Mouse (Mus musculus): ENCODE data around the gene Clip3. TPM values are rescaled to one million over a fixed set of nuclear protein-coding genes. Genes with fewer than 3 reads are reported as not detected.
A peak's percentile ranks its signal among the peaks of the same experiment; 100 is the strongest.

Gene Clip3
- polyA plus RNA-seq, 1 experiment from 2014 or later, result 52.8 TPM

DNA sequence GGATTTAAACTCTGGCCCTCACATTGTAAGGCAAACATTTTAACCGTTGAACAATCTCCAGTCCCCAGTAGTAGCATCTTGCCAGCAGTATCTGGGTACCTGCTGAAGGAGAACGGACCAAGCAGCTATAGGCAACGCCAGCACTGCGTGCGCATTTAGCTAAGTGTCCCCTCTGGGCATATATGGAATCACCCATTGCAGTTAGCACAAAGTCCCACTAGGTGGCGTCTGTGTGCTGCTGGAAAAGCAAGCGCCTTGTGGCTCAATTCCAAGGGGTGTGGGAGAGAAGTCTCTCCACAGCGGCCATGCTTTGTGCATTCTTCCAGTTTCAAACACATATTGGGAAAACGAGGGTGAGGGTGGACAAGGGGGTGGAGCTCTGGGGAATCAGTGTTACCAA, 44.9 kb downstream of the Clip3 start:
- no peaks in the 10 kb centered on the region for H3K9me3 ChIP-seq
- no peaks in the 10 kb centered on the region for H3K36me3 ChIP-seq (replicated peaks)
- H3K4me1 ChIP-seq, result peaks cover 12% of the 10 kb centered on the region
- H3K27me3 ChIP-seq (ENCODE audit: poor library complexity, severe bottlenecking), result peaks cover 42% of the 10 kb centered on the region
- peak; percentile 84 for DNase-seq (ENCODE audit: extremely low spot score, low spot score)
- H3K4me3 ChIP-seq, result no peak overlapping the region
- no peak overlapping the region for H3K27ac ChIP-seq
- 4% methylated on average over 9 of the region's 9 CpGs for WGBS

DNA sequence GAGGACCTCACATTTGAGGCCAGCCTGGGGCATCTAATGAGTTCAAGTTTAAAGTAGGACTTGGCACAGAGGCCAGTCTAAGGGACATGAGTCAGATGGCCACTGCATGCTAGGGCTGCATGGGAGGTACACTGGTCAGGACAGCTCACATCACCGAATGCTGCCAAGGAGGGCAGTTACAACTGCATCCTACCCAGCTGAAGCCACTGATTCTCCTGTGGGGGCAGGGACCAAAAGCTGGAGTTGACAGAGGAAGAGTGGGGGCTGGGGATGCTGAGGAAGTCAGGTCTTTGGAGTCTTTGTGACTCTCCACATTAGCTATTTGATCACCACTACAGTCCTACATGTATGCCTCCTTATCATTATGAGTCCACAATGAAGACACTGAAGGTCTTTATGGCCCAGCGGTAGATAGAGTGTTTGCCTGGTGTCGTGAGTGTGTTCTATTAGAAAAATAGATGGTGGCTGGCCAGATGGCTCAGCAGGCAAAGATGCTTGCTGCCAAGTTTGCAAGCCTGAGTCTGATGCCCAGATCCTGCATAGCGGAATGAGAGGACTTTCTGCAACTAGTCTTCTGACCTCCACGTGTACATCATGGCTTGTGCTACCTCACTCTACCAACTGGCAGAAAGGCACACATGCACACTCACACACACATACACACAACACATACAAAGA, 48.0 kb downstream of the Clip3 start:
- Histone ChIP-seq H3K4me3 (no peak overlapping the region), H3K27me3 (ENCODE audit: poor library complexity, severe bottlenecking) (peaks cover 22% of the 10 kb centered on the region), H3K36me3 (replicated peaks) (no peaks in the 10 kb centered on the region), H3K27ac (no peak overlapping the region), H3K4me1 (0 out of 2 replicates have a peak, but pooled peaks cover 2% of the 10 kb centered on the region), H3K9me3 (no peaks in the 10 kb centered on the region)
- no peak for DNase-seq (ENCODE audit: extremely low spot score, low spot score)
- 74% methylated on average over 5 of the region's 5 CpGs for WGBS

DNA sequence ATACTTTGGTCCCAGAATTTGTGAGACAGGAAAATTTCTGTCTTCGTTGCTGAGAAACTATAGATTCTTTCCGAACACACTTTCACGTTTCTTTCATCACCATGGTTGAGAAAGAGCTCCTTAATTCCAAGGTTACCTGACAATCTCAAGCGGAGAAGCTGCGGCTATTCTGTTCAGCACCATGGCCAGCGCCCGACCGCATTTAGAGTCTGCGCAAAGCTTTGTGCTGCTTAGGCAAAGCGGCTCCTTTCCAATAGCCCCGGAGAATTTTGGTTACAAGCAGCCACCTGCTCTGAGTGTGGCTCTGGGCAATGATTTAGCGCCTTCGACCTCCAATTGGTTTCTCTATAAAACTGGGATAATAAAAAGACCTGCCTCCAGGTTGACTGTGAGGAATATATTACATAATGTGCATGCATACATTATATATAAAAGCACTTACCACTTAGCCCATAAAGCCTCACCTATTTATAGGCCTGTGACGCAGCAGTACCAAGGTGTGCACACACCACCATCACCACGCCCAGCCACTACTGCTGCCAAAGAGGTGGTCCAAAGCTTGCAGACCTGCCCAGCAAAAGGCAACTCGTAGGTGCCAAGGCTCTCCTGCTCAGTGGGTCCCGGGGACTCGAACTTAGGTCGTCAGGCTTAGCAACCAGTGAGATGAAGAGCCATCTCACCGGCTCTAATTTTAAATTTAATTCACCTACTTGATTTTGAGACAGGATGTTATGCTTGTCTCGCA, 55.3 kb downstream of the Clip3 start:
- H3K4me1 ChIP-seq, result peaks cover 3% of the 10 kb centered on the region; the same call in 1 of the 2 replicates
- no peaks in the 10 kb centered on the region for H3K9me3 ChIP-seq
- no peak overlapping the region for H3K4me3 ChIP-seq
- DNase-seq (ENCODE audit: extremely low spot score, low spot score), result peak; percentile 72
- no peak overlapping the region for H3K27ac ChIP-seq
- 26% methylated on average over 21 of the region's 21 CpGs for WGBS
- peaks cover 42% of the 10 kb centered on the region for H3K27me3 ChIP-seq (ENCODE audit: poor library complexity, severe bottlenecking)
- H3K36me3 ChIP-seq (replicated peaks), result no peaks in the 10 kb centered on the region

DNA sequence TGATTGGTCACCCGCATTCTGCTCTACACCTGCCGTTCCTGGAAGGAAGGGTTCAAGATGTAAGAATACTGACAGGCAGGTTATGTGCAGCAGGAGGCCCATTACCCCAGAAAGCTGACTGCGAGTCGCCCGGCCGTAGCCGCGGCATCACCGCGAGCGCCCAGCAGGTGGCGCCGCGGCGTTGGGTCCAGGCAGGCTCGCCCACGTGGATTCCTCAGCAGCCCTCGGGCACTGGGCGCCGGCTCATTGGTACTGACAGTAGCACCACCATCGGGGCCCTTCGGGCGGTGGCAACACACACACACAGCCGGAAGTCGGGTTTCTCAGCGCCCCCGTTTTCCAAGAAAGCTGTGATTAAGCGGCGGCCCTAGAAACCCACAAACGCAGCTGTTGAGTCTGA, 56.3 kb downstream of the Clip3 start:
- peak overlapping the region; percentile 16 for H3K4me3 ChIP-seq
- H3K27me3 ChIP-seq (ENCODE audit: poor library complexity, severe bottlenecking), result peaks cover 42% of the 10 kb centered on the region
- no peaks in the 10 kb centered on the region for H3K36me3 ChIP-seq (replicated peaks)
- no peak overlapping the region for H3K27ac ChIP-seq
- peak; percentile 69 for DNase-seq (ENCODE audit: extremely low spot score, low spot score)
- WGBS, result 2% methylated on average over 30 of the region's 30 CpGs
- no peaks in the 10 kb centered on the region for H3K9me3 ChIP-seq
- peaks cover 3% of the 10 kb centered on the region for H3K4me1 ChIP-seq

DNA sequence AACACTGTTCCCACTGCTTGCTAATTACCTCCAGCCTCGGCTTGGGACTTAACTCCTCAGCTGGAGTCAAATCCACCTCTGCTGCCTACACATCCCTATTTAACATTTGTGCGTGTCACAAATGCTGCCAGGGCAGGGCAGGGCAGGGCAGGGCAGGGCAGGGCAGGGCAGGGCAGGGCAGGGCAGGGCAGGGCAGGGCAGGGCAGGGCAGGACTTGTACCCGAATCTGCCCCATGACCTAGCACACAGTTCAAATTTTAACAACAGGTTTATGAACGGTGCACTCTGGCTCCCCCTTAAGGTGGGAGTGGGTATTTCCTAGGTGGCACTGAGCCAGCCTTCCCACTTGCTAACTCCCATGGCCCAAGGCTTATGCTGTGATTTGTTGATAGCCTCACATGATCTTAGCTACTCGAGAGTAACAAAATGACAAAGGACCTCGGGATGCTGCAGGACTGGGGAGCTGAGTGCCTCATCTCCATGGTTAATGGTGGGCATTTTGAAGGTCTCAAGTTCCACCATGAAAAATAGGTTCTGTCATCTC, 61.8 kb downstream of the Clip3 start:
- Histone ChIP-seq H3K4me3 (no peak overlapping the region), H3K27ac (no peak overlapping the region), H3K9me3 (no peaks in the 10 kb centered on the region), H3K4me1 (peaks cover 10% of the 10 kb centered on the region), H3K27me3 (ENCODE audit: poor library complexity, severe bottlenecking) (peaks cover 20% of the 10 kb centered on the region), H3K36me3 (replicated peaks) (peaks cover 19% of the 10 kb centered on the region)
- 23% methylated on average over 6 of the region's 6 CpGs for WGBS
- DNase-seq (ENCODE audit: extremely low spot score, low spot score), result peak; percentile 47

DNA sequence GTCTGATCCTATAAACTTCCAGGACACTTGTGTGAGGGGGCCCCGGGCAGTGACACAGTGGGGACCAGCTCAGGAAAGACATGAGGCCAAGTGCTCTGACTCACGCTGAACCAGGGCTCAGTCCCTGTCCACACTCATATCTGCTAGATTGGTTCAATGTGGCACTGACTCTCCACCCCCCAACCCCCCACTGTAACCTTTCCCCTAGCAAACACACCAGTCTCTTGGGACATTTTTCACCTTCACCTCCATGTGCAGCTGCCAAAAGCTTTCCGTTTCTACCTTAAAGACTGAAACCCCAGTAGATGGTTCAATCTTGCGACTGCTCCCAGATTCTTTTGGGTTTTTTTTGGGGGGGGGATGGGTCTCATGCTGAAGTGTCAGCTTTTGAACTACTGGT, 62.5 kb downstream of the Clip3 start:
- no peak for DNase-seq (ENCODE audit: extremely low spot score, low spot score)
- H3K27ac ChIP-seq, result 0 out of 2 replicates have a peak overlapping the region, but pooled peaks have one; percentile 25
- no peak overlapping the region for H3K4me3 ChIP-seq
- H3K27me3 ChIP-seq (ENCODE audit: poor library complexity, severe bottlenecking), result peaks cover 13% of the 10 kb centered on the region
- peaks cover 21% of the 10 kb centered on the region for H3K36me3 ChIP-seq (replicated peaks)
- 76% methylated on average over 4 of the region's 4 CpGs for WGBS
- H3K9me3 ChIP-seq, result no peaks in the 10 kb centered on the region
- peaks cover 11% of the 10 kb centered on the region for H3K4me1 ChIP-seq

Other genes starting within 250 kb of the Clip3 start
- 2.8 and 3.6 TPM in 2 replicates for gene Zfp14, start 240.3 kb upstream of the Clip3 start, polyA plus RNA-seq (2016; fragmentation: Nextera tagmentation; extraction: Ambion mirVana)
- gene Zfp82, start 218.8 kb upstream of the Clip3 start, polyA plus RNA-seq (2016; fragmentation: Nextera tagmentation; extraction: Ambion mirVana), result 5.9 and 6.4 TPM in 2 replicates
- gene Gm26920, start 201.3 kb upstream of the Clip3 start, polyA plus RNA-seq (2016; fragmentation: Nextera tagmentation; extraction: Ambion mirVana), result 2.2 and 2.8 TPM in 2 replicates
- gene Zfp566, start 201.2 kb upstream of the Clip3 start, polyA plus RNA-seq (2016; fragmentation: Nextera tagmentation; extraction: Ambion mirVana), result 17.3 and 18.1 TPM in 2 replicates
- 104 TPM in 2 replicates for gene Zfp260, start 197.0 kb upstream of the Clip3 start, polyA plus RNA-seq (2016; fragmentation: Nextera tagmentation; extraction: Ambion mirVana)
- gene Zfp382, start 169.8 kb upstream of the Clip3 start, polyA plus RNA-seq (2016; fragmentation: Nextera tagmentation; extraction: Ambion mirVana), result 10.7 and 11.5 TPM in 2 replicates
- gene Zfp146, start 122.0 kb upstream of the Clip3 start, polyA plus RNA-seq (2016; fragmentation: Nextera tagmentation; extraction: Ambion mirVana), result 20.3 and 21.1 TPM in 2 replicates
- 4.0 and 4.5 TPM in 2 replicates for gene Cox7a1, start 107.6 kb upstream of the Clip3 start, polyA plus RNA-seq (2016; fragmentation: Nextera tagmentation; extraction: Ambion mirVana)
- gene Capns1, start 92.9 kb upstream of the Clip3 start, polyA plus RNA-seq (2016; fragmentation: Nextera tagmentation; extraction: Ambion mirVana), result 45.9 and 51.2 TPM in 2 replicates
- gene Polr2i, start 59.8 kb upstream of the Clip3 start, polyA plus RNA-seq (2016; fragmentation: Nextera tagmentation; extraction: Ambion mirVana), result 163 and 169 TPM in 2 replicates
- 248 and 257 TPM in 2 replicates for gene Tbcb, start 59.5 kb upstream of the Clip3 start, polyA plus RNA-seq (2016; fragmentation: Nextera tagmentation; extraction: Ambion mirVana)
- gene Ovol3, start 56.0 kb upstream of the Clip3 start, polyA plus RNA-seq (2016; fragmentation: Nextera tagmentation; extraction: Ambion mirVana), result not detected in 2 replicates
- 0.38 and 0.48 TPM in 2 replicates for gene Thap8, start 11.6 kb upstream of the Clip3 start, polyA plus RNA-seq (2016; fragmentation: Nextera tagmentation; extraction: Ambion mirVana)
- 18.7 and 20.3 TPM in 2 replicates for gene Wdr62, start 11.3 kb upstream of the Clip3 start, polyA plus RNA-seq (2016; fragmentation: Nextera tagmentation; extraction: Ambion mirVana)
- gene Alkbh6, start 17.0 kb downstream of the Clip3 start, polyA plus RNA-seq (2016; fragmentation: Nextera tagmentation; extraction: Ambion mirVana), result 82.3 and 90.2 TPM in 2 replicates
- gene Syne4, start 23.1 kb downstream of the Clip3 start, polyA plus RNA-seq (2016; fragmentation: Nextera tagmentation; extraction: Ambion mirVana), result 29.8 and 32.8 TPM in 2 replicates
- 3.0 and 3.2 TPM in 2 replicates for gene E130208F15Rik, start 30.0 kb downstream of the Clip3 start, polyA plus RNA-seq (2016; fragmentation: Nextera tagmentation; extraction: Ambion mirVana)
- 17.3 and 19.5 TPM in 2 replicates for gene Sdhaf1, start 32.2 kb downstream of the Clip3 start, polyA plus RNA-seq (2016; fragmentation: Nextera tagmentation; extraction: Ambion mirVana)
- 5.3 and 5.6 TPM in 2 replicates for gene Lrfn3, start 71.0 kb downstream of the Clip3 start, polyA plus RNA-seq (2016; fragmentation: Nextera tagmentation; extraction: Ambion mirVana)
- gene Tyrobp, start 122.0 kb downstream of the Clip3 start, polyA plus RNA-seq (2016; fragmentation: Nextera tagmentation; extraction: Ambion mirVana), result 10.4 and 12.1 TPM in 2 replicates
- gene Hcst, start 128.1 kb downstream of the Clip3 start, polyA plus RNA-seq (2016; fragmentation: Nextera tagmentation; extraction: Ambion mirVana), result 0.38 TPM in 1 of 2 replicates, not detected in the other
- 1.3 and 1.5 TPM in 2 replicates for gene Nfkbid, start 130.0 kb downstream of the Clip3 start, polyA plus RNA-seq (2016; fragmentation: Nextera tagmentation; extraction: Ambion mirVana)
- 25.4 and 33.7 TPM in 2 replicates for gene Aplp1, start 153.8 kb downstream of the Clip3 start, polyA plus RNA-seq (2016; fragmentation: Nextera tagmentation; extraction: Ambion mirVana)
- gene Kirrel2, start 166.0 kb downstream of the Clip3 start, polyA plus RNA-seq (2016; fragmentation: Nextera tagmentation; extraction: Ambion mirVana), result 0.29 and 0.52 TPM in 2 replicates
- 0.07 TPM in 1 of 2 replicates, not detected in the other for gene Nphs1, start 166.6 kb downstream of the Clip3 start, polyA plus RNA-seq (2016; fragmentation: Nextera tagmentation; extraction: Ambion mirVana)
- gene Prodh2, start 201.9 kb downstream of the Clip3 start, polyA plus RNA-seq (2016; fragmentation: Nextera tagmentation; extraction: Ambion mirVana), result not detected in 2 replicates
- 29.7 and 31.9 TPM in 2 replicates for gene Arhgap33, start 243.3 kb downstream of the Clip3 start, polyA plus RNA-seq (2016; fragmentation: Nextera tagmentation; extraction: Ambion mirVana)

Data from forebrain, embryonic 10.5 days (tissue).